Mouse (Mus musculus): ENCODE measurements around the gene Alppl2.

- no peak for TF ChIP-seq CTCF (conservative IDR thresholded peaks at IDR 0.05; ENCODE audit: insufficient read depth, insufficient read length, low read depth, low read length)
- TF ChIP-seq POLR2A (IDR thresholded peaks at IDR 0.05; ENCODE audit: low read depth, low read length): no peak
Observed at GRCm38 (mm10) chr1:87089828-87090227, at the start of gene Alppl2.
